Comparison of ENCODE assay signal across 9 mouse cellular contexts in genomic region chr11:98925265-98925721, GRCm38 (mm10). TPM values are rescaled to one million over a fixed set of nuclear protein-coding genes. Genes with fewer than 3 reads are reported as not detected.
DNase-seq lines count a peak whose midpoint lies in the region; ATAC-seq and TF ChIP-seq lines count a peak whose summit lies in the region.
"Had no signal": no experiment of that assay in that cellular context is flagged by ENCODE, and none has a peak within 500 bp of the region (broad histone marks: within the 10 kb centered on the region; RNA-seq: fewer than 3 reads in every experiment).

No protein-coding gene starts in this region.

- H3K9ac ChIP-seq in limb, embryonic 14.5 days (ENCODE audit: low read depth, low read length, severe bottlenecking) = no peak overlapping the region
- H3K9ac ChIP-seq in neural tube, embryonic 15.5 days (replicated peaks) = no peak overlapping the region

- WGBS in embryonic facial prominence, embryonic 10.5 days = 4% methylated on average over 10 of the region's 10 CpGs
- WGBS in hindbrain, embryonic 10.5 days = 9% methylated on average over 10 of the region's 10 CpGs
- WGBS in limb, embryonic 14.5 days = under 1% methylated on average over 10 of the region's 10 CpGs
- 10% methylated on average over 10 of the region's 10 CpGs for WGBS in neural tube, embryonic 15.5 days

- H3K36me3 ChIP-seq in embryonic facial prominence, embryonic 10.5 days (replicated peaks) = peaks cover 32% of the 10 kb centered on the region
- H3K36me3 ChIP-seq in hindbrain, embryonic 10.5 days = peaks cover 25% of the 10 kb centered on the region
- H3K36me3 ChIP-seq in limb, embryonic 14.5 days (ENCODE audit: control insufficient read depth, insufficient read depth, low read length) = peaks cover 4% of the 10 kb centered on the region; the same call in 1 of the 2 replicates
- H3K36me3 ChIP-seq in neural tube, embryonic 15.5 days = no peaks in the 10 kb centered on the region

- ATAC-seq in limb, embryonic 14.5 days (ENCODE audit: low FRiP score, low read depth) = peak; percentile 12; the same call in 1 of the 2 replicates
- ATAC-seq in neural tube, embryonic 15.5 days (ENCODE audit: low FRiP score) = no peak

- H3K4me1 ChIP-seq in embryonic facial prominence, embryonic 10.5 days = peaks cover 84% of the 10 kb centered on the region
- H3K4me1 ChIP-seq in hindbrain, embryonic 10.5 days (replicated peaks) = peaks cover 81% of the 10 kb centered on the region
- H3K4me1 ChIP-seq in limb, embryonic 14.5 days (ENCODE audit: control insufficient read depth, insufficient read depth, low read length) = peaks cover 72% of the 10 kb centered on the region
- peaks cover 80% of the 10 kb centered on the region for H3K4me1 ChIP-seq in neural tube, embryonic 15.5 days

- DNase-seq in lung, adult 18-20 months = peak; percentile 38 to 64
- DNase-seq in lung, postnatal 25 days (ENCODE audit: low spot score) = no peak
- DNase-seq in embryonic facial prominence, embryonic 10.5 days (ENCODE audit: low spot score) = peak; percentile 82
- DNase-seq in hindbrain, embryonic 10.5 days (ENCODE audit: low spot score) = no peak
- peak; percentile 94 for DNase-seq in limb, embryonic 14.5 days (ENCODE audit: low spot score)
- no peak for DNase-seq in layer of hippocampus, postnatal 36 days
- DNase-seq in ovary, postnatal 14 days (ENCODE audit: low spot score) = no peak

- H3K9me3 ChIP-seq in embryonic facial prominence, embryonic 10.5 days = no peaks in the 10 kb centered on the region
- H3K9me3 ChIP-seq in hindbrain, embryonic 10.5 days = no peaks in the 10 kb centered on the region
- no peaks in the 10 kb centered on the region for H3K9me3 ChIP-seq in limb, embryonic 14.5 days (ENCODE audit: control insufficient read depth, low read length)
- no peaks in the 10 kb centered on the region for H3K9me3 ChIP-seq in neural tube, embryonic 15.5 days (replicated peaks)

- peak overlapping the region; percentile 34 for H3K4me2 ChIP-seq in limb, embryonic 14.5 days (replicated peaks; ENCODE audit: low read depth, low read length, severe bottlenecking)
- H3K4me2 ChIP-seq in neural tube, embryonic 15.5 days = peak overlapping the region; percentile 25

- no peak for TF ChIP-seq POLR2A in limb, embryonic 14.5 days (IDR thresholded peaks at IDR 0.05; ENCODE audit: borderline replicate concordance, extremely low read depth, insufficient read depth, insufficient read length)

- H3K27me3 ChIP-seq in embryonic facial prominence, embryonic 10.5 days (replicated peaks; ENCODE audit: low read depth, poor library complexity, severe bottlenecking) = peaks cover 7% of the 10 kb centered on the region; the same call in 1 of the 2 replicates
- H3K27me3 ChIP-seq in hindbrain, embryonic 10.5 days (ENCODE audit: insufficient read depth, poor library complexity, severe bottlenecking) = peaks cover 37% of the 10 kb centered on the region; the same call in 1 of the 2 replicates
- H3K27me3 ChIP-seq in limb, embryonic 14.5 days (ENCODE audit: control insufficient read depth, insufficient read depth, low read length) = no peaks in the 10 kb centered on the region
- no peaks in the 10 kb centered on the region for H3K27me3 ChIP-seq in neural tube, embryonic 15.5 days (replicated peaks)

- H3K27ac ChIP-seq in embryonic facial prominence, embryonic 10.5 days (replicated peaks) = peak overlapping the region; percentile 88
- peak overlapping the region; percentile 80 for H3K27ac ChIP-seq in hindbrain, embryonic 10.5 days
- peak overlapping the region; percentile 86 for H3K27ac ChIP-seq in limb, embryonic 14.5 days (replicated peaks; ENCODE audit: low read depth, low read length)
- peak overlapping the region; percentile 72 for H3K27ac ChIP-seq in neural tube, embryonic 15.5 days (replicated peaks)

- peak overlapping the region; percentile 42 for H3K4me3 ChIP-seq in embryonic facial prominence, embryonic 10.5 days
- H3K4me3 ChIP-seq in hindbrain, embryonic 10.5 days = peak overlapping the region; percentile 25
- peak overlapping the region; percentile 4; the same call in 1 of the 2 replicates for H3K4me3 ChIP-seq in limb, embryonic 14.5 days (replicated peaks; ENCODE audit: low read length)
- no peak overlapping the region for H3K4me3 ChIP-seq in neural tube, embryonic 15.5 days (replicated peaks)

RNA-seq across cellular contexts. Expression of gene Rara, which starts 2.3 kb away (rescaled TPM):
- polyA plus RNA-seq in embryonic facial prominence, embryonic 10.5 days (2016; fragmentation: Nextera tagmentation; extraction: Ambion mirVana) = 34.0 and 35.6 TPM in 2 replicates
- 28.4 and 53.7 TPM in 2 replicates for polyA plus RNA-seq in hindbrain, embryonic 10.5 days (2016; fragmentation: Nextera tagmentation; extraction: Ambion mirVana)
- 39.8 and 57.0 TPM in 2 replicates for polyA plus RNA-seq in limb, embryonic 14.5 days (2012; rRNA removed)
- polyA plus RNA-seq in limb, embryonic 14.5 days (2014; fragmentation: Nextera tagmentation; extraction: Ambion mirVana) = 52.4 and 58.3 TPM in 2 replicates
- 17.3 and 19.9 TPM in 2 replicates for polyA plus RNA-seq in neural tube, embryonic 15.5 days (2015; fragmentation: Nextera tagmentation; extraction: Ambion mirVana)
- 10 to 100 TPM; 18.5 to 18.7 TPM for total RNA-seq in layer of hippocampus, postnatal 36 days (2021)

RNA-seq across cellular contexts. Expression of gene Cdc6, which starts 17.7 kb away (rescaled TPM):
- polyA plus RNA-seq in embryonic facial prominence, embryonic 10.5 days (2016; fragmentation: Nextera tagmentation; extraction: Ambion mirVana) = 65.1 and 69.1 TPM in 2 replicates
- 45.3 and 63.7 TPM in 2 replicates for polyA plus RNA-seq in hindbrain, embryonic 10.5 days (2016; fragmentation: Nextera tagmentation; extraction: Ambion mirVana)
- polyA plus RNA-seq in limb, embryonic 14.5 days (2012; rRNA removed) = 13.1 and 15.6 TPM in 2 replicates
- 25.2 and 25.8 TPM in 2 replicates for polyA plus RNA-seq in limb, embryonic 14.5 days (2014; fragmentation: Nextera tagmentation; extraction: Ambion mirVana)
- polyA plus RNA-seq in neural tube, embryonic 15.5 days (2015; fragmentation: Nextera tagmentation; extraction: Ambion mirVana) = 3.8 and 12.0 TPM in 2 replicates
- total RNA-seq in layer of hippocampus, postnatal 36 days (2021) = under 1 TPM; 0.50 to 0.88 TPM

RNA-seq across cellular contexts. Expression of gene Gjd3, which starts 57.5 kb away (rescaled TPM):
- polyA plus RNA-seq in embryonic facial prominence, embryonic 10.5 days (2016; fragmentation: Nextera tagmentation; extraction: Ambion mirVana) = 0.25 TPM in 1 of 2 replicates, not detected in the other
- 0.44 TPM in 1 of 2 replicates, not detected in the other for polyA plus RNA-seq in hindbrain, embryonic 10.5 days (2016; fragmentation: Nextera tagmentation; extraction: Ambion mirVana)
- 1.3 and 2.2 TPM in 2 replicates for polyA plus RNA-seq in limb, embryonic 14.5 days (2012; rRNA removed)
- 0.41 and 0.45 TPM in 2 replicates for polyA plus RNA-seq in limb, embryonic 14.5 days (2014; fragmentation: Nextera tagmentation; extraction: Ambion mirVana)
- polyA plus RNA-seq in neural tube, embryonic 15.5 days (2015; fragmentation: Nextera tagmentation; extraction: Ambion mirVana) = 2.2 and 3.0 TPM in 2 replicates
- total RNA-seq in layer of hippocampus, postnatal 36 days (2021) = 1 to 10 TPM in 1 of 2 experiments, under 1 TPM in 1; 0.96 to 1.1 TPM
- total RNA-seq: liver, adult 2 months had no signal
- polyA plus RNA-seq: liver, adult 2 months had no signal

Comparison
In these comparisons a context has a peak if more than half of its experiments do, and no peak if none do; other contexts are left out.
1. DNase-seq: peak in lung, adult 18-20 months (2 of 2), embryonic facial prominence, embryonic 10.5 days (single experiment) and limb, embryonic 14.5 days (single experiment); none in lung, postnatal 25 days (single experiment), hindbrain, embryonic 10.5 days (single experiment), layer of hippocampus, postnatal 36 days (0 of 2) and ovary, postnatal 14 days (single experiment).
2. Peak in every context shown above with its lines, with median percentiles within 50 percentile points of each other: H3K27ac ChIP-seq.